Mouse (Mus musculus) heart, embryonic 10.5 days (tissue): ENCODE measurements around the gene Ntpcr. TPM values are rescaled to one million over a fixed set of nuclear protein-coding genes. Genes with fewer than 3 reads are reported as not detected.

Experiments used
- DNase-seq: peaks from one replicate; pipeline ENCODE4 v3.0.0-alpha.2; 2017; ENCODE audit warnings: low spot score
- H3K27ac ChIP-seq: fragments of 300-500 bp; sonication (generic); 2 replicates; pipeline ENCODE4 v1.5.1; 2016; ENCODE audit warnings: mild to moderate bottlenecking
- H3K27me3 ChIP-seq: fragments of 300-500 bp; sonication (generic); 2 replicates; pipeline ENCODE4 v1.6.1; 2016; ENCODE audit warnings: mild to moderate bottlenecking; ENCODE audit not compliant: poor library complexity, insufficient read depth, severe bottlenecking
- H3K36me3 ChIP-seq: fragments of 300-500 bp; sonication (generic); 2 replicates; pipeline ENCODE4 v1.6.1; 2016; ENCODE audit warnings: mild to moderate bottlenecking, moderate library complexity
- H3K4me1 ChIP-seq: fragments of 300-500 bp; sonication (generic); 2 replicates; pipeline ENCODE4 v1.6.1; 2016; ENCODE audit warnings: mild to moderate bottlenecking
- H3K4me3 ChIP-seq: fragments of 300-500 bp; sonication (generic); 2 replicates; pipeline ENCODE4 v1.5.1; 2016; ENCODE audit warnings: mild to moderate bottlenecking, moderate library complexity
- H3K9me3 ChIP-seq: fragments of 300-500 bp; sonication (generic); 2 replicates; pipeline ENCODE4 v1.6.1; 2016; ENCODE audit warnings: mild to moderate bottlenecking, moderate library complexity
- WGBS: fragments of 180-500 bp; shearing (Covaris S2); methylation state at CpG from one replicate; pipeline ENCODE4 v1.1.7; 2016; 5-methylcytosine and 5-hydroxymethylcytosine counted together
- polyA plus RNA-seq: library from polyadenylated mRNA; unstranded; fragments of >200 nt; fragmentation: Nextera tagmentation; extraction: Ambion mirVana; gene quantifications from 2 replicates; pipeline ENCODE4 v1.2.1, GENCODE M21; 2016

Gene Ntpcr
- polyA plus RNA-seq, 1 experiment from 2014 or later: 26.1 TPM

DNA sequence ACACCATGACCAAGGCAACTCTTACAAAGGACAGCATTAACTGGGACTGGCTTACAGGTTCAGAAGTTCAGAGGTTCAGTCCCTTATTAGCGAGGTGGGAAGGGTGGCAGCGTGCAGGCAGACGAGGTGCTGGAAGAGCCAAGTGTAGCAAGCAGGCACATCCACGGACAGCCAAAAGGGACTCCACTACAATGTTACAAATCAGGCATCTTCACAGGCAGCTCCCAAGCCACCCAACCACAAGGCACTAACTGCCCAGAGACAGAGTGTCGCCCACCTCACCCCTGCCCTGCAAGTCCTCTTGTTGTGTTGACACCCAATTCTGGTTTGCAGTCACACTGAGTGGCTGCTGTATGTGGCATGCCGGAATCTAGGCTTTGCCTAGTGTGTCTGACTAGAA is 25.3 kb upstream of the Ntpcr start:
- H3K36me3 ChIP-seq: no peaks in the 10 kb centered on the region
- 86% methylated on average over 6 of the region's 6 CpGs for WGBS
- H3K4me3 ChIP-seq: no peak overlapping the region
- no peaks in the 10 kb centered on the region for H3K4me1 ChIP-seq
- no peaks in the 10 kb centered on the region for H3K9me3 ChIP-seq
- no peaks in the 10 kb centered on the region for H3K27me3 ChIP-seq
- H3K27ac ChIP-seq: no peak overlapping the region
- no peak for DNase-seq

DNA sequence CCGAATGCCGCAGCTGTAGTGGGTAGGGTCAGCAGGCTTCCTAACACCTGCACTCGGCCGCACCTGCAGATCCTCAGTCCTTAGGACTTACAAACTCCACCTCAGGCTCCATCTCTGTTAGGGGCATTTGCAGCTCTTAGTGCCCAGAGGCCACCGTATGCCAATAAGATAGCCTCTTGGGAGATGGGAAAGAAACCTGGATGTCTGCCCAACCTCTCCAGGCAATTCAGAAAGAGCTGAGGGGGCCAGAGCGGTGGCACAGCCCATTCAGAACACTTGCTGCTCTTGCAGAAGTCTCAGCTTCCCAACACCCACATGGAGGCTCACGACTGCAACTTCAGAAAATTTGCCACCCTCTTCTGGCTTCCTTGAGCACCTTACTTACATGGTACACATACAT is 23.9 kb upstream of the Ntpcr start:
- Histone ChIP-seq H3K4me1 (no peaks in the 10 kb centered on the region), H3K9me3 (no peaks in the 10 kb centered on the region), H3K27ac (no peak overlapping the region), H3K4me3 (no peak overlapping the region), H3K27me3 (no peaks in the 10 kb centered on the region), H3K36me3 (no peaks in the 10 kb centered on the region)
- 82% methylated on average over 7 of the region's 7 CpGs for WGBS
- no peak for DNase-seq

DNA sequence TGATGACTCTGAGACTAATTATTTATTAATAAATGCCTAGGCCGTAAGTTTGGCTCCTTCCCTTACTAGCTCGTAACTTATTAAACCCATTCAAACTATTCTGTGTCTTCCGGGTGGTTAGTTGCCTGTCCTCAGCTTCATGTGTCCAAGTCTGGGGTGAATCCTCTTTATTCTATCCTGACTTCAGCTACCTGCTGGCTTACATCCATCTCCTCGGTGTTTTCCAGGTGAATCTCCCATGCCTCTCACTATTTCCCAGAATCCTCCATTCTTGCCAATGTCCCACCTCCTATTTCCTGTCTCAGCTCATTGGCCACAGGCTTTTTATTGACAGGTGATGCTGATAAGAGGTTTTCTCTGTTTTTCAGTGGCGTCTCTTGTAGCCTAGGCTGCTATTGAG is 20.6 kb upstream of the Ntpcr start:
- no peak overlapping the region for H3K27ac ChIP-seq
- DNase-seq: no peak
- H3K4me1 ChIP-seq: peaks cover 3% of the 10 kb centered on the region; the same call in 1 of the 2 replicates
- WGBS: 88% methylated on average over 5 of the region's 5 CpGs
- H3K36me3 ChIP-seq: no peaks in the 10 kb centered on the region
- no peaks in the 10 kb centered on the region for H3K9me3 ChIP-seq
- no peaks in the 10 kb centered on the region for H3K27me3 ChIP-seq
- H3K4me3 ChIP-seq: no peak overlapping the region

DNA sequence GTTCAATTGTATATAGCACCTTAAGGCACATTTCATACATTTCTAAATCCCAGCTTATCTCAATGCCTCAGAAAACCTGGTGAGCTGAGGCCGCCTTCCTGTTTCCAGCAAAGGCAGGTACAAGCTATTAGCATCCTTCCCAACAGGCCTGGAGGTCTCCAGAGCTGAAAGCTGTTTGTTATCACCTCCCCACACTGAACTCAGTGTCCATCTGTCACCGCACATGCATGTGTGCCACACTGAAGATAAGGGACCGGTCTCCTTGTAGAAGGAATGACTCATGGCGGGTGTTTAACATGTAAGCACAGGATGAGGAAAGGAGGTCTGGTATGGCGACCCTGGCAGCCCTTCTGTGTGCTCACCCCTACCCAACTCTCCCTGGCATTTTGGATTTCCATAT is 18.2 kb upstream of the Ntpcr start:
- peak; percentile 85 for DNase-seq

DNA sequence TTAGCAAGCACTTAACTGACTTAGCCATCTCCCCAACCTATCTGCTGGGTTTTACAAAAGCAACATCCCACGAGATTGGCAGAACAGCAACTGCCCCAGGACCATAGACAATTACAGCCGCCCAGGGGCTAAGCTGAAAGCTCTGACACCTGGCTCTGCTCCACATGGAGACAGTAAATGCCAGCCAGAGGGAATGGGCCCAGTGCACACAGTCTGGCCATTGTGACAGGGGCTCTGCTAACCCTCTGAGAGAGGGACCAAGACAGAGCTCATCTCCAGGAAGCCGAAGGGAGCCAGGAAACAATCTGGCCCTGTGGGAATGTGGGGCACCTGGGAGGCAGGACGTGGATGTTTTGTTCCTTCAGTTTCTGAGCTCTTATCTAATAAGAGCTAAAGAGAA is 13.6 kb upstream of the Ntpcr start:
- H3K4me1 ChIP-seq: peaks cover 30% of the 10 kb centered on the region
- no peaks in the 10 kb centered on the region for H3K36me3 ChIP-seq
- H3K27me3 ChIP-seq: no peaks in the 10 kb centered on the region
- H3K4me3 ChIP-seq: no peak overlapping the region
- DNase-seq: no peak
- WGBS: 42% methylated on average over 4 of the region's 4 CpGs
- H3K9me3 ChIP-seq: no peaks in the 10 kb centered on the region
- H3K27ac ChIP-seq: peak overlapping the region; percentile 44; the same call in 1 of the 2 replicates

More for the DNA sequence above, 18.2 kb upstream of the Ntpcr start:
- Histone ChIP-seq H3K4me3 (no peak overlapping the region), H3K27ac (no peak overlapping the region), H3K4me1 (peaks cover 10% of the 10 kb centered on the region), H3K9me3 (no peaks in the 10 kb centered on the region), H3K36me3 (no peaks in the 10 kb centered on the region), H3K27me3 (no peaks in the 10 kb centered on the region)
- WGBS: 61% methylated on average over 5 of the region's 5 CpGs

DNA sequence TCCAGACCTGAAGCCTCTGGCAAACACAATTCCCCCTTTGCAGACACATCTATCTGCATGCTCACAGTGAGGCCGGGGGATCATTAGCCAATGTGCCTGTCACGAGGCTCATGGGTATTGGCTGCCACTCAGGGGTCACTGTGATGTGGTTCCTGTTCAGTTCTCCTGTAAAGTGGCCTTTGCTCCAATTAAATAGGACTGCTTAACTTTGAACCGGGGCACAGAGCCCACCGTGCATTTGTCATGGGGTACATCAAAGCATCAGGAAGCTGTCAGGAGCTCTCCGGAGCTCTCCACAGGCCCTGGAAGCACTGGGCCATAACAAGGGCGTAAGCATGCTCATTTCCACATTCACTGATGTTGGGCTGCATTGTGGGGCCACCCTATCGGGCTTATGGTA is 13.2 kb upstream of the Ntpcr start:
- WGBS: 41% methylated on average over 7 of the region's 7 CpGs
- no peak for DNase-seq
- Histone ChIP-seq H3K27ac (peak overlapping the region; percentile 44; the same call in 1 of the 2 replicates), H3K4me3 (no peak overlapping the region), H3K9me3 (no peaks in the 10 kb centered on the region), H3K36me3 (no peaks in the 10 kb centered on the region), H3K27me3 (no peaks in the 10 kb centered on the region), H3K4me1 (peaks cover 27% of the 10 kb centered on the region)

DNA sequence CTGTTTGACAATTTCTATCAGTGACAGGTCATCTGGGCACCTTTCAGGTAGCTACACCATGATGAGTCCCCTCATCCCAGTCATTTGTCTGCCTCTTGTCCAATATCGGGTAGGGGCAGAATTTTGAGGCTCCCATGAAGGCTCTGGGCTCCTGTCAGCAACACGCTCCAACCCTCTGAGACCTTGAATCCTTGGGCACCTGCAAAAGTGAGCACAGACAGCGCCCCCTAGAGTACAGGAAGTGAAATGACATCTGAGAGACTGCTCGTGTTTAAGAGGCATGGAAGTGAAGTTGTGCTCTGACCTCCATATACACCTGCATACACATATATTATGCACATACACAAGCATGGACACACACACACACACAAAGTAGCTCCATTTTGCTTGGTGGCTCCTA is 10.8 kb upstream of the Ntpcr start:
- H3K36me3 ChIP-seq: no peaks in the 10 kb centered on the region
- H3K4me3 ChIP-seq: no peak overlapping the region
- WGBS: 63% methylated on average over 4 of the region's 4 CpGs
- H3K27ac ChIP-seq: no peak overlapping the region
- peaks cover 27% of the 10 kb centered on the region for H3K4me1 ChIP-seq
- DNase-seq: no peak
- no peaks in the 10 kb centered on the region for H3K27me3 ChIP-seq
- H3K9me3 ChIP-seq: no peaks in the 10 kb centered on the region

DNA sequence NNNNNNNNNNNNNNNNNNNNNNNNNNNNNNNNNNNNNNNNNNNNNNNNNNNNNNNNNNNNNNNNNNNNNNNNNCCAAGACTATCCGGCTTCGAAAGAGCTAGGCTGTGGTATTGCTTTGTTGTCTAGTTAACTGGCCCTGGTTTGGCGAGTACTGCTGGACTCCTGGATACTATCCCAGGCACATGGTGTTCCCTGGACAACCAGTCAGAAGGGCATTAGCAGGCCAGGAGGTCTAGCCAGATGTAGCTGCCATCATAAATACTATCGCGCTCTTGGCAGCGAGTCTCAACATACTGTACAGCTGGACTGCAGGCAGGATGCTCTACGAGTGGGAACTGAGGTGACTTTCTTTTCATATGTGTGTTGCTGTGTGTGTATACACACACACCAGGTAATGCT is 7.1 kb upstream of the Ntpcr start:
- Histone ChIP-seq H3K9me3 (no peaks in the 10 kb centered on the region), H3K27ac (no peak overlapping the region), H3K4me1 (peaks cover 24% of the 10 kb centered on the region), H3K27me3 (no peaks in the 10 kb centered on the region), H3K36me3 (no peaks in the 10 kb centered on the region), H3K4me3 (no peak overlapping the region)
- no peak for DNase-seq
- 88% methylated on average over 7 of the region's 7 CpGs for WGBS

DNA sequence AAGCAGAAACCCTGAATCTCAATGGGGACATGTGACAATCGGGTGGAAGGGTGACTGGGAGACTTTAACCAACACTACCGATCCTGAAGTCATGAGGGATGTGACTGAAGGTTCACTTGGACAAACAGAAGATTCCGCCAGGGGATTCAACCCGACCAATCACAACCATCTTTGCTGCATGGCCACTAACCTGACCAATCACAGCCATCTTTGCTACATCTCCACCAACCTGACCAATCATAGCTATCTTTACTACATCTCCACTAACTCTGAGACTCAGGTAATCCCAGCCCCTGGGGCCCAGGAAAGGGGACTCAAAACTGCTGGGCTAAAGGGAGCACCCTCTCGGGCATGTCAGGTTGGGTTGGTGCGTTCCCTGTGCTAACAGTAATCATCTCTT is 6.3 kb upstream of the Ntpcr start:
- H3K36me3 ChIP-seq: no peaks in the 10 kb centered on the region
- no peaks in the 10 kb centered on the region for H3K9me3 ChIP-seq
- 90% methylated on average over 6 of the region's 6 CpGs for WGBS
- H3K4me3 ChIP-seq: no peak overlapping the region
- H3K4me1 ChIP-seq: peaks cover 21% of the 10 kb centered on the region
- no peak for DNase-seq
- no peak overlapping the region for H3K27ac ChIP-seq
- H3K27me3 ChIP-seq: no peaks in the 10 kb centered on the region

DNA sequence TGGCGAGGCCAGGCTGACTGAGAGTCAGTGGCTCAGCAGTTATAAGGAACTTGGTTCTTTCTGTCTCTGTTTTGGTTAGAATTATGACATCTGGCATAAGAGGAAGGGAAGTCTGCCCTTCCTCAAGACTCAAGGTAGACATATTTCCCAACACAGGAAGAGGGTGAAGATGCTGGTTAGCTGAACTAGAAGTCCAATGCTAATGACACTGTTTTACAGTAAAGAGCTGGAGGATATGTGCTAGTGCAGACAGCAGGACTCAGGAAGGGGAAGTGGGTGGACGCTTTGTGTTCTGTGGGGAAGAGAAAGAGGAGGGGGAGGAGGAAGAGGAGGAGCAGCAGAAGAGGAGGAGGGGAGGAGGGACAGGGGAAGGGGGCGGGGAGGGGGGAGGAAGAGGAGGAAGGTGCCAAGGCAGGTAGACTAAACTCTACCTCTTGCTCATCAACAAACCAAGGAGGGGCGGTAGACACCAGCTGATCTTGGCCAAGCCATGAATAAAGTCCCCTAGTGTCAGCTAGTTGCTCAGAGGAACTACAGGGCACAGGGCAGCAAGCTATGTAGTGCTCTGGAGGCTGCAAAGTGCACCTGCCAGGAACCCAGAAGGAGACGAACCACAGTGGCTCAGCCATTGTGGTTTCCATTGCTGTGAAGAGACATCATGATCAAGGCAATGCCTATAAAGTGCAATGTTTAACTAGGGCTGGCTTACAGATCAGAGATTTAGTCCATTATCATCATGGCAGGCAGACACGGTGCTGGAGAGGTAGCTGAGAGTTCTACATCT is 4.5 kb upstream of the Ntpcr start:
- 77% methylated on average over 6 of the region's 6 CpGs for WGBS
- no peak for DNase-seq
- Histone ChIP-seq H3K4me1 (peaks cover 20% of the 10 kb centered on the region), H3K9me3 (no peaks in the 10 kb centered on the region), H3K36me3 (no peaks in the 10 kb centered on the region), H3K4me3 (no peak overlapping the region), H3K27me3 (no peaks in the 10 kb centered on the region), H3K27ac (peak overlapping the region; percentile 11; the same call in 1 of the 2 replicates)

DNA sequence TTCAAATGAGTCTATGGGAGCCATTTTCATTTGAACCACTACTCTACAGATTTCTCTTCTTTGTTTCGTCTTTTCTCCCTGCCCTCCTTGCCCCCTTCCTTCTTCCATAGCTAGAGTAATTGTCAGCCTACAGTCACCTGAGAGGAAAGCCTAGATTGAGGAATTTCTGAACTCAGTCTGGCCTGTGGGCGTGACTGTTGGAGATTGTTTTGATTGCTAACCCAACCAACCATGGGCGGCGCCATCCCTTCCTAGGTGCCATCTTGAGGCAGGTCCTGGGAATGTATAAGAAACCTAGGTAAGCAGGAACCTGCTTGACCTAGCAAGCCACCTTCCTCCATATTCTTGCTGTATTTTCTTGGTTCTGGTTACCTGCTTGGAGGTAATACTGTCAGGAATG is 3.6 kb upstream of the Ntpcr start:
- WGBS: 87% methylated on average over 4 of the region's 4 CpGs
- Histone ChIP-seq H3K27ac (no peak overlapping the region), H3K27me3 (no peaks in the 10 kb centered on the region), H3K4me3 (no peak overlapping the region), H3K36me3 (no peaks in the 10 kb centered on the region), H3K4me1 (peaks cover 23% of the 10 kb centered on the region), H3K9me3 (no peaks in the 10 kb centered on the region)
- DNase-seq: no peak

DNA sequence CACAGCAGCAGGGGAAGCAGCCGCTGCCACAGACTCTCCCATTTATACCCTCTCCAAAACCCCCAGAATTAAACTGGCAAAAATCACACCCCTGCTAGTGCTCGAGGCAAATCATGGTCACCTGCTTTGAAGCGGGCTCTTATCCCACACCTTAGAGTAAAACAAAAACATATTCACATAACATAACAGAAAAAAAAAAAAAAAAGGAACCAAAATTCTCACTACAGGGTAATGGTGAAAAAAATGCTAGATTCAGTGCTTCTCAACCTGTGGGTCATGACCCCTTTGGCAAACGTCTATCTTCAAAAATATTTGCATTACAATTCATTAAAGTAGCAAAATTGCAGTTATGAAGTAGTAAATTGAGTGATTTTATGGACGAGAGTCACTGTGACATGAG is 2.8 kb upstream of the Ntpcr start:
- 76% methylated on average over 5 of the region's 5 CpGs for WGBS
- no peaks in the 10 kb centered on the region for H3K9me3 ChIP-seq
- no peak overlapping the region for H3K4me3 ChIP-seq
- H3K4me1 ChIP-seq: peaks cover 29% of the 10 kb centered on the region
- H3K36me3 ChIP-seq: no peaks in the 10 kb centered on the region
- H3K27me3 ChIP-seq: no peaks in the 10 kb centered on the region
- no peak for DNase-seq
- H3K27ac ChIP-seq: no peak overlapping the region

DNA sequence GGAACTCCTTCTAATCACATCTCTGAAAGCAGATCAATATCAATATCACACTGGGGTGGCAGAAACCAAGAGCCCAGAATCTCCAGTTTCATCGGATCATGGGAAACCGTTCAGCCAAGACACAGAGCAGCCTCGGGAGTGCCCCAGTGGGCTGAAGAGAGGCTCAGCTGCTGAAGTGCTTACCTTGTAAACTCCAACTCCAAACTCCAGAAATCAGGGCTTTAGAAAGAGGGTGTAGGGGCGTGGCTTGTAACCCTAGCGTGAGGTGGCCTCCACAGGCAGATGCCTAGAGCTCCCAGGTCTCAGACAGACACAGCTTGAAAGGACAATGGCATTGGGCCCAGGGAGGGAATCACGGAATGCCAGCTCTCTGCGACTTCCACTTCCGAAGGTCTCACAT is 2.0 kb upstream of the Ntpcr start:
- Histone ChIP-seq H3K9me3 (no peaks in the 10 kb centered on the region), H3K27ac (peak overlapping the region; percentile 49; the same call in 1 of the 2 replicates), H3K4me3 (no peak overlapping the region), H3K36me3 (no peaks in the 10 kb centered on the region), H3K27me3 (no peaks in the 10 kb centered on the region), H3K4me1 (peaks cover 29% of the 10 kb centered on the region)
- 48% methylated on average over 8 of the region's 8 CpGs for WGBS
- DNase-seq: no peak
